Mouse (Mus musculus) left cerebral cortex, adult 8-10 months (tissue): ENCODE measurements at regions not wholly inside any gene's neighbourhood (a gene's known extent, or its start where the extent isn't known, plus 50 kb on each side); places are given as distances from the start of the nearest gene placed in this dataset.
"Not testable (repeated sequence)": the region's sequence is repeated elsewhere in the genome, so short reads cannot be mapped to it uniquely, and the experiment has no call there.

ENCODE experiments used
- DNase-seq, 2 experiments: peaks; one replicate each; pipeline ENCODE4 v3.0.0; 2022; ENCODE audit warnings: low spot score in 2 of 2

- peak in 1 of 2 experiments; percentile 72 for DNase-seq
Observed at GRCm38 (mm10) chr16:80893761-80894160, 306.7 kb upstream of the Ncam2 start.

DNA sequence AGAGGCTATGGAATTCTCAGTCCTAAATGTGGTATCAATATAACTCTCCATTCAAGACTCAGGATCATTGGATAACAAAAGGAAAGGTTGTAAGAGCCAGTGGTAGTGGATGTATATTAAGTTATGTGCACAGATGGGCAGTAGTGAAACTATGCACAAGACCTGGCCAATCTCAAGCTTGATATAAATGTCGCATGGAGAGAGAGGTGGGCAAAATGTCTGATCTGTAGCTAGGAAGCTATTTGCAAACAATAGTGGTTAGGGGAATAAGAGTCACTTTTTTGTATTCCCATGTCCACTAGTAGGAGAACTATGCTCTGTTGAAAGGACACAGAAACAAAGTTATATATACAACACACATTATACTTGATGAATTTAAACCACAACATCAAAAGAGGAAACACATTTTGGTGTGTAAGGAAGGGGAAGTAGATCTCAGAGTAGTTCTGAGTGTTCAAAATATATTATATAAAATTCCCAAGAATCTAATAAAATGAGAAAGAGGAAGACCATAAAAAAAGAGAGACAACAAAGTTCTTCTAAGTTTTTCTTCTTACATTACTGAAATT lies 279.7 kb upstream of the Ncam2 start:
- DNase-seq, result no peak

DNA sequence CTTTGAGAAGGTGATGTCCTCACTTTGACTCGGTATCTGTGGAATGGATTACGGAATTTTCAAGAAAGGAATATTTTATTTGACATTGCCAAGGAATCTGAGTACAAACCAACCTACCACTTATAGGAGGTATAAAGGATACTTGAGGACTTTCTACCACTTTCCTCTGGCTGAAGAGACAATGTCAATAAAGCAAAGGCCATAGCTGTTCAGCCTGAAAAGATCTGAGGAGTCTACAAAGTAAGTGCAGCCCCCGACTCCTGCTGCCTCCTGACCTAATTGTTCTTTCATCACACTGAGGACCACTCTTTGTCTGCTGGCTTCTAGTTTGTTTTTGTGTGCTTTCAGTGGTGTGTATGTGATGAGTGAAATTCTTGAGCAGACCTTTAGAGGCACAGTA lies 269.5 kb upstream of the Ncam2 start:
- no peak for DNase-seq

- no peak for DNase-seq
Observed at GRCm38 (mm10) chr16:80931477-80931876, 269.0 kb upstream of the Ncam2 start.

- DNase-seq, result no peak
Observed at GRCm38 (mm10) chr16:80935741-80936140, 264.8 kb upstream of the Ncam2 start.

DNA sequence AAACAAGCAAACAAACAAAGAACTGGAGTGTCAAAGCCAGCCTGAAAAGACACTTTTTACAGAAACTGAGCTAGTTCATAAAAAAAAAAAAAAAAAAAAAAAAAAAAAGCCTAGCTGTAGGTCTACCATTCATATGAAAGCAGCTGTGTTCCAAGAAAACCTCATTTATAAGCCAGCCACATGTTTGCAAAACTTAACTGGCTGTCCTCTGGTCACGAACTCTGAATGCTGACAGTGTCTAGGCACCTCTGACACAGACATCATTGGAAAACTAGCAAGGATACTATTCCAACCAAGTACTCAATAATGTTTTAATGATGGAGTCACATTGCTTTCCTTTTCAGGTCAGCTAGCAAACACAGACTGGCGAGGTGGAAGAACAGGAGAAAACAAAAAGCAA lies 238.4 kb upstream of the Ncam2 start:
- no peak for DNase-seq

DNA sequence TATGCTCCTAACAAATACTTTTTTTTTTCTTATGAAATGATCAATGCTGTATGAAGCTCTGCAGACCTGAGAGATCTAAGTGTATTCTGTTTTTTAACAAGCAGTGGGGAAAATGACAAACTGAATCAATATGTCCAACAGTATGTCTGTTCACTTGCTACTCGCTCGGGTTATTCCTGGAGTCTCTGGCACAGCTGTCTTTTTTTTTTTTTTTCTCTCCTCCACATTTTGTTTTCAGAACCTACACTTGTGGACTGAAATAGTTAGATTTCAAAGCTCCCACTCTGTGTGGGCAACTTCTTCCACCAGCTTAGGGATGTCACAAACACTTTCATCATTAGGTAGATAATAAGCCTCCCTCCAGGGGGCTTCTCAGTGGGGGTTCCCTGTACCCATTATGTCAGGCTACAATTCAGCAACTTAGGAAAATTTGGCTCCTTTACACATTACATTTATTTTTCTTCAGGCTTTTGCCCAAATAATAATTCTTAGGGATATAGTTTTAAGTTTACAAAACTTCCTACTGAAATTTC lies 218.9 kb upstream of the Ncam2 start:
- no peak for DNase-seq

DNA sequence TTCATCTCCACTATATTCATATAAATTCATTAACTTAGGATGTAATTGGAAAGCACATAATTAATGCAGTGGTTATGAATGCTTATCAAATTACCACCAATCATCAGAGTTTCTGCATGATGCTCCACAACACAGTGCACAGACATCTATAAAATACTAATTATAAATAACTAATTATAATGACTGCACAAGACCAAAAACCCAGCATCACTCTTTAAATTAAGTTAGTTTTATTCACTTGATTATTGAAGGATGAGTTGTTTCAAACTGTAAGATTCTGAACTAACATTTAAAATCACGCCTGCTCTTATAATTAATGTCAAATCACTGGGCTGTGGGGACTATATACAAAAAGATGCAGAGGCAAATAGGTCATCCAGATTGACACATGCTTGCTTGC lies 212.7 kb upstream of the Ncam2 start:
- no peak for DNase-seq

GRCm38 (mm10) chr16:81036831-81037230 lies 163.7 kb upstream of the Ncam2 start:
- DNase-seq, result not testable (repeated sequence)

DNA sequence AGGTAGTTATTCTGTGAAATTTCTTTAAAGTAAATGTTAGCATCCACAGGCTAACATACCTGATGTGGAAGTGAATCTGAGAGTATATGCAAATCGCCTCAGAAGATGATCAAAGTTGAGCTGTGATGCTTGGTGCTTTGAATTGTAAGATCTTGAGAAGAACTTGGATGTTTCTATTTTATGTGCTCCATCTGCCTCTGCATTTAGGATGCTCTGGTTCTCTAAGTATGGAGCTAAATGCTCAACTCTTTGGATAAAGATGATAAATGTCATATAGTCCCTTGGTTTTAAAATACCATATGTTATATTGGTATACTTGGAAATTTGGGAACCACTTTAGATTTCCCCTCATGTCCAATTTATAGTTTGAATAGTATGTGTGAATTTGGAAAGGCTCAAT lies 159.2 kb upstream of the Ncam2 start:
- DNase-seq, result no peak

DNA sequence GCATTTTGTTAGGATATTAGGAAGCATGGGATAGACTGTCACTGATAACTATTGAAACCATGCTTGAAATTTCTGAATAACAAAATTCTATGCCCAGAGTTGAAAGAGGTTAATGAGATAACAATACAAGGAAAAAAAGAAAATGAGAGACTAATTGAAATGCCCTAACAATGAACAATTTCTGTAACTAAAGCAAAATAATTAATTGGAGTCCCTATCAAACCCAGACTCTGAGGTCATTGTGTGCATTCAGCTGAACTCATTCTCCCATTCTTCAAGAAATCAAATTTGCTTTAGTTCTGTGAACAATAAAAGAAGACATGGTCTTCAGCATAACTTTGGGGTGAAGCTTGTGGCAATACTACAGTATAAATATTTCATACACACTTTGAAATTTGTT lies 154.8 kb upstream of the Ncam2 start:
- no peak for DNase-seq

GRCm38 (mm10) chr16:81068330-81068729 lies 132.2 kb upstream of the Ncam2 start:
- no peak for DNase-seq
